Mouse (Mus musculus) lung, postnatal 0 days (tissue): ENCODE results near the gene Cntnap2. TPM values are rescaled to one million over a fixed set of nuclear protein-coding genes. Genes with fewer than 3 reads are reported as not detected.

Experiments
- ATAC-seq: fragments of 200-750 bp; cut with Nextera tagmentation; 2 replicates; pipeline ENCODE4 v1.8.0; 2017; ENCODE audit warnings: moderate library complexity
- DNase-seq: peaks from one replicate; pipeline ENCODE4 v3.0.0-alpha.2; 2016; ENCODE audit warnings: low spot score
- H3K27ac ChIP-seq: fragments of 300-500 bp; sonication (generic); 2 replicates; pipeline ENCODE4 v1.5.1; 2014; ENCODE audit warnings: antibody characterized with exemption, mild to moderate bottlenecking, low read length, mixed read lengths
- H3K27me3 ChIP-seq: fragments of 300-500 bp; sonication (generic); replicated peaks from 2 replicates; pipeline ENCODE4 v1.6.1; 2014; ENCODE audit warnings: low read length, mixed read lengths; ENCODE audit not compliant: insufficient read depth
- H3K36me3 ChIP-seq: fragments of 300-500 bp; sonication (generic); 2 replicates; pipeline ENCODE4 v1.6.1; 2014; ENCODE audit warnings: low read length, mixed read lengths; ENCODE audit not compliant: insufficient read depth
- H3K4me1 ChIP-seq: fragments of 300-500 bp; sonication (generic); 2 replicates; pipeline ENCODE4 v1.6.1; 2014; ENCODE audit warnings: antibody characterized with exemption, low read depth, low read length, mixed read lengths; ENCODE audit not compliant: insufficient read depth
- H3K4me2 ChIP-seq: fragments of 300-500 bp; sonication (generic); replicated peaks from 2 replicates; pipeline ENCODE4 v1.6.1; 2014; ENCODE audit warnings: low read depth, mild to moderate bottlenecking, low read length, moderate library complexity, mixed read lengths
- H3K4me3 ChIP-seq: fragments of 300-500 bp; sonication (generic); 2 replicates; pipeline ENCODE4 v1.5.1; 2014; ENCODE audit warnings: low read depth, low read length
- H3K9ac ChIP-seq: fragments of 300-500 bp; sonication (generic); replicated peaks from 2 replicates; pipeline ENCODE4 v1.6.1; 2014; ENCODE audit warnings: low read depth, mild to moderate bottlenecking
- H3K9me3 ChIP-seq: fragments of 300-500 bp; sonication (generic); 2 replicates; pipeline ENCODE4 v1.6.1; 2016; ENCODE audit warnings: low read length, mixed read lengths
- CTCF ChIP-seq: IDR thresholded peaks from 2 replicates; pipeline ENCODE4 v1.5.1; 2016; ENCODE audit warnings: antibody characterized with exemption, mild to moderate bottlenecking
- EP300 ChIP-seq: IDR thresholded peaks from 2 replicates; pipeline ENCODE4 v1.6.1; 2016; ENCODE audit warnings: antibody characterized with exemption, mild to moderate bottlenecking, control low read depth
- WGBS: fragments of 180-500 bp; shearing (Covaris S2); extraction: QIAGEN DNeasy Blood & Tissue Kit; methylation state at CpG from one replicate; pipeline ENCODE4 v1.1.7; 2014; 5-methylcytosine and 5-hydroxymethylcytosine counted together
- polyA plus RNA-seq: library from polyadenylated mRNA; unstranded; fragments of >200 nt; fragmentation: Nextera tagmentation; extraction: Ambion mirVana; gene quantifications from 2 replicates; pipeline ENCODE4 v1.2.1, GENCODE M21; 2015

Gene Cntnap2
- polyA plus RNA-seq, 1 experiment from 2014 or later: 0.10 TPM

- no peaks in the 10 kb centered on the region for H3K9me3 ChIP-seq
- WGBS: 57% methylated on average over 8 of the region's 8 CpGs
- DNase-seq (no peak), ATAC-seq (no peak)
- no peaks in the 10 kb centered on the region for H3K36me3 ChIP-seq
- no peak overlapping the region for H3K9ac ChIP-seq
- no peaks in the 10 kb centered on the region for H3K4me1 ChIP-seq
- no peak overlapping the region for H3K4me3 ChIP-seq
- H3K27me3 ChIP-seq: no peaks in the 10 kb centered on the region
- H3K27ac ChIP-seq: no peak overlapping the region
- H3K4me2 ChIP-seq: no peak overlapping the region
- TF ChIP-seq CTCF (no peak), EP300 (no peak)
These were observed 1859.6 kb downstream of the Cntnap2 start for GRCm38 (mm10) chr6:46918701-46919274.

- TF ChIP-seq EP300: no peak
- H3K4me3 ChIP-seq: no peak overlapping the region
- no peaks in the 10 kb centered on the region for H3K4me1 ChIP-seq
- DNase-seq: no peak
- H3K27me3 ChIP-seq: no peaks in the 10 kb centered on the region
- no peak for ATAC-seq
- 76% methylated on average over 3 of the region's 3 CpGs for WGBS
- no peak overlapping the region for H3K9ac ChIP-seq
- H3K36me3 ChIP-seq: no peaks in the 10 kb centered on the region
- H3K4me2 ChIP-seq: no peak overlapping the region
- H3K9me3 ChIP-seq: no peaks in the 10 kb centered on the region
- no peak overlapping the region for H3K27ac ChIP-seq
These were observed 1860.8 kb downstream of the Cntnap2 start for GRCm38 (mm10) chr6:46919973-46920372.

GRCm38 (mm10) chr6:46924709-46925108 lies 1865.6 kb downstream of the Cntnap2 start:
- Histone ChIP-seq H3K4me1 (no peaks in the 10 kb centered on the region), H3K9ac (no peak overlapping the region), H3K27ac (no peak overlapping the region), H3K36me3 (no peaks in the 10 kb centered on the region), H3K9me3 (no peaks in the 10 kb centered on the region), H3K4me3 (no peak overlapping the region), H3K27me3 (no peaks in the 10 kb centered on the region), H3K4me2 (no peak overlapping the region)
- DNase-seq: no peak
- TF ChIP-seq EP300 (no peak), CTCF (no peak)
- 41% methylated on average over 7 of the region's 7 CpGs for WGBS
- ATAC-seq: no peak

- H3K4me1 ChIP-seq: no peaks in the 10 kb centered on the region
- WGBS: 58% methylated on average over 4 of the region's 4 CpGs
- DNase-seq: no peak
- no peaks in the 10 kb centered on the region for H3K36me3 ChIP-seq
- no peak overlapping the region for H3K4me3 ChIP-seq
- no peak overlapping the region for H3K9ac ChIP-seq
- H3K27me3 ChIP-seq: no peaks in the 10 kb centered on the region
- H3K4me2 ChIP-seq: no peak overlapping the region
- no peak for ATAC-seq
- no peak overlapping the region for H3K27ac ChIP-seq
- no peaks in the 10 kb centered on the region for H3K9me3 ChIP-seq
- TF ChIP-seq EP300: no peak
These were observed 1886.5 kb downstream of the Cntnap2 start for GRCm38 (mm10) chr6:46945703-46946102.

GRCm38 (mm10) chr6:46961022-46961686 lies 1902.0 kb downstream of the Cntnap2 start:
- 30% methylated on average over 10 of the region's 10 CpGs for WGBS
- Histone ChIP-seq H3K9me3 (no peaks in the 10 kb centered on the region), H3K9ac (no peak overlapping the region), H3K4me3 (no peak overlapping the region), H3K4me2 (no peak overlapping the region), H3K36me3 (no peaks in the 10 kb centered on the region), H3K27ac (no peak overlapping the region), H3K4me1 (no peaks in the 10 kb centered on the region), H3K27me3 (no peaks in the 10 kb centered on the region)
- peak; percentile 55 for DNase-seq
- no peak for TF ChIP-seq EP300
- TF ChIP-seq CTCF: peak; percentile 86
- no peak; the same call in 1 of the 2 replicates for ATAC-seq

GRCm38 (mm10) chr6:46963261-46963660 lies 1904.1 kb downstream of the Cntnap2 start:
- ATAC-seq: no peak
- 70% methylated on average over 2 of the region's 2 CpGs for WGBS
- H3K9me3 ChIP-seq: no peaks in the 10 kb centered on the region
- H3K4me3 ChIP-seq: no peak overlapping the region
- DNase-seq: no peak
- TF ChIP-seq EP300 (no peak), CTCF (no peak)
- no peak overlapping the region for H3K9ac ChIP-seq
- H3K27me3 ChIP-seq: no peaks in the 10 kb centered on the region
- no peak overlapping the region for H3K27ac ChIP-seq
- no peaks in the 10 kb centered on the region for H3K4me1 ChIP-seq
- H3K36me3 ChIP-seq: no peaks in the 10 kb centered on the region
- H3K4me2 ChIP-seq: no peak overlapping the region
